Mouse (Mus musculus): ENCODE results near the gene Msantd2. TPM values are rescaled to one million over a fixed set of nuclear protein-coding genes. Genes with fewer than 3 reads are reported as not detected.
A peak's percentile ranks its signal among the peaks of the same experiment; 100 is the strongest.

Gene Msantd2
- polyA plus RNA-seq, 1 experiment from 2014 or later, result 24.9 TPM

- H3K4me2 ChIP-seq (ENCODE audit: low read depth, low read length), result peak overlapping the region; percentile 96
- 41% methylated on average over 4 of the region's 4 CpGs for WGBS
- peaks cover 4% of the 10 kb centered on the region for H3K4me1 ChIP-seq (ENCODE audit: control insufficient read depth, insufficient read depth, low read length)
- no peaks in the 10 kb centered on the region for H3K36me3 ChIP-seq (ENCODE audit: control insufficient read depth, insufficient read depth, low read length)
- no peak for ATAC-seq (ENCODE audit: low read depth)
- peak overlapping the region; percentile 96 for H3K9ac ChIP-seq (ENCODE audit: low read depth, low read length)
- H3K27ac ChIP-seq (replicated peaks; ENCODE audit: low read depth, low read length), result peak overlapping the region; percentile 98
- H3K27me3 ChIP-seq (replicated peaks; ENCODE audit: control insufficient read depth, insufficient read depth, low read length), result no peaks in the 10 kb centered on the region
- no peak for DNase-seq (ENCODE audit: low spot score)
- peak overlapping the region; percentile 99 for H3K4me3 ChIP-seq (ENCODE audit: low read depth, low read length)
- no peaks in the 10 kb centered on the region for H3K9me3 ChIP-seq (ENCODE audit: control insufficient read depth, low read length)
These were observed 1.1 kb upstream of the Msantd2 start for GRCm38 (mm10) chr9:37488041-37488440.

DNA sequence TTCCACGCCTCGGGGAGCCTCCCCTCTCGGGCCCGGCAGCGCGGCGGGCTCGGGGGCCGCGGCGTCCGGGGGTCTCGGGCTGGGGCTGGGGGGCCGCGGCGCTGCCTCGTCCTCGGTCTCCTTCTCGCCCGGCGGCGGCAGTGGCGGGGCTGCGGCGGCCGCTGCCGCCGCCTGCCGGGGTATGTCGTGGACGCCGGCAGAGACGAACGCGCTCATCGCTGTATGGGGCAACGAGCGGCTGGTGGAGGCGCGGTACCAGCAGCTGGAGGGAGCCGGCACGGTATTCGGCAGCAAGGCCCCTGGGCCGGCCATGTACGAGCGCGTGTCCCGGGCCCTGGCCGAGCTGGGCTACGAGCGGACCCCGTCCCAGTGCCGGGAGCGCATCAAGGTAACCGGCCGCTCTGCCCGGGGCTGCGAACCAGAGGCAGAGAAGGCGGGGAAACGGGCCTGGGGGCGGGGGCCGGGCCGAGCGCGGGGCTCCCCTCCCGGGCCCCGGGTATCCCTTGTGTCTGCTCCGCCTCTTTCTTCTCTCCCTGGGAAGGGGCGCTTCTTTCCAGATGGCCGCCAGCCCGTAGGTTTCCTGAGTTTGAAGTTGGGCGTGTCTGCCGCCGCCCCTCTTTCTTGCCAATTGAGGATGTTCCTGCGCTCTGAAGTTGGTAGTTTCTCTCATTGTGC, 464 bp downstream of the Msantd2 start:
- peak overlapping the region; percentile 98 for H3K27ac ChIP-seq (replicated peaks; ENCODE audit: low read depth, low read length)
- H3K9ac ChIP-seq (ENCODE audit: low read depth, low read length), result peak overlapping the region; percentile 96
- WGBS, result 1% methylated on average over 39 of the region's 75 CpGs
- peaks cover 4% of the 10 kb centered on the region for H3K4me1 ChIP-seq (ENCODE audit: control insufficient read depth, insufficient read depth, low read length)
- H3K4me3 ChIP-seq (ENCODE audit: low read depth, low read length), result peak overlapping the region; percentile 99
- ATAC-seq (ENCODE audit: low read depth) (peak; percentile 76), DNase-seq (ENCODE audit: low spot score) (peak; percentile 89)
- H3K36me3 ChIP-seq (ENCODE audit: control insufficient read depth, insufficient read depth, low read length), result 0 out of 2 replicates have a peak, but pooled peaks cover 6% of the 10 kb centered on the region
- H3K9me3 ChIP-seq (ENCODE audit: control insufficient read depth, low read length), result no peaks in the 10 kb centered on the region
- H3K27me3 ChIP-seq (replicated peaks; ENCODE audit: control insufficient read depth, insufficient read depth, low read length), result no peaks in the 10 kb centered on the region
- peak overlapping the region; percentile 96 for H3K4me2 ChIP-seq (ENCODE audit: low read depth, low read length)

DNA sequence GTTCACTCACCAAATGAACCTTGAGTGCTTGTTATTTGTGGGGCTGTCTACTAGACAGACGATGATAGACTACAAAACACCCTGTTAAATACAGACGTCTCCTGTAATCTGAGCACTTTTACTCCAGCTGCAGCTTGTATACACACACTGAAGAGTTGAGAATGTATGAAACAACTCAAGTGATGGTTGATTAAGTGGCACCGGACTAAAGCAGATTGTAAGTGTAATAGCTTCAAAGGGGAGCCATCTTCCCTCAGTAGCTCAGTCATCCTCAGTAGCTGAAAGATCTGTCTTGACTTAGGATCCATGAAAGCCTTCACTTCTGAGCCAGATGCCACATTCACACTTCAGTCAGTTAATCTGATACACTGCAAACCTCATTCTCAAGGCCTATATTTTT, 6.6 kb downstream of the Msantd2 start:
- no peak overlapping the region for H3K27ac ChIP-seq (replicated peaks; ENCODE audit: low read depth, low read length)
- no peak for ATAC-seq (ENCODE audit: low read depth)

GRCm38 (mm10) chr9:37496325-37496724, 7.2 kb downstream of the Msantd2 start:
- 0 out of 2 replicates have a peak, but pooled peaks cover 6% of the 10 kb centered on the region for H3K36me3 ChIP-seq (ENCODE audit: control insufficient read depth, insufficient read depth, low read length)
- no peak overlapping the region for H3K9ac ChIP-seq (ENCODE audit: low read depth, low read length)
- no peak overlapping the region for H3K4me2 ChIP-seq (ENCODE audit: low read depth, low read length)
- H3K9me3 ChIP-seq (ENCODE audit: control insufficient read depth, low read length), result no peaks in the 10 kb centered on the region
- H3K4me1 ChIP-seq (ENCODE audit: control insufficient read depth, insufficient read depth, low read length), result no peaks in the 10 kb centered on the region
- DNase-seq (ENCODE audit: low spot score) (no peak), ATAC-seq (ENCODE audit: low read depth) (no peak)
- no peak overlapping the region for H3K27ac ChIP-seq (replicated peaks; ENCODE audit: low read depth, low read length)
- H3K4me3 ChIP-seq (ENCODE audit: low read depth, low read length), result no peak overlapping the region
- no peaks in the 10 kb centered on the region for H3K27me3 ChIP-seq (replicated peaks; ENCODE audit: control insufficient read depth, insufficient read depth, low read length)

More for the DNA sequence above, 6.6 kb downstream of the Msantd2 start:
- H3K36me3 ChIP-seq (ENCODE audit: control insufficient read depth, insufficient read depth, low read length), result 0 out of 2 replicates have a peak, but pooled peaks cover 6% of the 10 kb centered on the region
- no peak overlapping the region for H3K9ac ChIP-seq (ENCODE audit: low read depth, low read length)
- no peak overlapping the region for H3K4me2 ChIP-seq (ENCODE audit: low read depth, low read length)
- 50% methylated on average over 3 of the region's 3 CpGs for WGBS
- no peaks in the 10 kb centered on the region for H3K9me3 ChIP-seq (ENCODE audit: control insufficient read depth, low read length)
- no peak overlapping the region for H3K4me3 ChIP-seq (ENCODE audit: low read depth, low read length)
- no peaks in the 10 kb centered on the region for H3K27me3 ChIP-seq (replicated peaks; ENCODE audit: control insufficient read depth, insufficient read depth, low read length)
- DNase-seq (ENCODE audit: low spot score), result no peak
- peaks cover under 1% of the 10 kb centered on the region; the same call in 1 of the 2 replicates for H3K4me1 ChIP-seq (ENCODE audit: control insufficient read depth, insufficient read depth, low read length)

- no peak overlapping the region for H3K4me2 ChIP-seq (ENCODE audit: low read depth, low read length)
- H3K27me3 ChIP-seq (replicated peaks; ENCODE audit: control insufficient read depth, insufficient read depth, low read length), result no peaks in the 10 kb centered on the region
- no peak overlapping the region for H3K4me3 ChIP-seq (ENCODE audit: low read depth, low read length)
- no peaks in the 10 kb centered on the region for H3K4me1 ChIP-seq (ENCODE audit: control insufficient read depth, insufficient read depth, low read length)
- WGBS, result 80% methylated on average over 3 of the region's 3 CpGs
- no peak overlapping the region for H3K9ac ChIP-seq (ENCODE audit: low read depth, low read length)
- H3K27ac ChIP-seq (replicated peaks; ENCODE audit: low read depth, low read length), result no peak overlapping the region
- DNase-seq (ENCODE audit: low spot score) (no peak), ATAC-seq (ENCODE audit: low read depth) (no peak)
- no peaks in the 10 kb centered on the region for H3K36me3 ChIP-seq (ENCODE audit: control insufficient read depth, insufficient read depth, low read length)
- H3K9me3 ChIP-seq (ENCODE audit: control insufficient read depth, low read length), result no peaks in the 10 kb centered on the region
These were observed 11.1 kb downstream of the Msantd2 start for GRCm38 (mm10) chr9:37500201-37500600.

DNA sequence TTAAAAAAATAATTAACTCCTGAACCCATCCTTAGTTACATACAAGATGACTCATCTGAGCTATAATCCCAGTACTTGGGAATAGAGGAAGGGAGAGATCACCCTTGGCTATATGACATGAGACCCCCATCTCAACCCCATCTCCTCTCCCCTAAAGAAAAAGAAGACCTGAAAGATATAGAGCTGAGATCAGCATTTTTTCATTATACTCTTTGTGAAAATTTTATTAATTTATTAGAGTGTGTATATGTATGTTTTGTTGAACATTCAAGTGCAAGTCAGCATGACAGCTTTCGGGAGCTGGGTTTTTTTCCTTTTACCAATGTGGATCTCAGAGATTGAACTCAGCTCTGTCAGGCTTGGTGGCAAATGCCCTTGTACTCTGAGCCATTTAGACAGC, 12.1 kb downstream of the Msantd2 start:
- Histone ChIP-seq H3K27ac (replicated peaks; ENCODE audit: low read depth, low read length) (no peak overlapping the region), H3K4me3 (ENCODE audit: low read depth, low read length) (no peak overlapping the region), H3K27me3 (replicated peaks; ENCODE audit: control insufficient read depth, insufficient read depth, low read length) (no peaks in the 10 kb centered on the region), H3K9me3 (ENCODE audit: control insufficient read depth, low read length) (no peaks in the 10 kb centered on the region), H3K4me2 (ENCODE audit: low read depth, low read length) (no peak overlapping the region), H3K36me3 (ENCODE audit: control insufficient read depth, insufficient read depth, low read length) (no peaks in the 10 kb centered on the region), H3K9ac (ENCODE audit: low read depth, low read length) (no peak overlapping the region), H3K4me1 (ENCODE audit: control insufficient read depth, insufficient read depth, low read length) (no peaks in the 10 kb centered on the region)
- WGBS, result 100% methylated on average over 1 of the region's 1 CpGs
- DNase-seq (ENCODE audit: low spot score) (no peak), ATAC-seq (ENCODE audit: low read depth) (no peak)

DNA sequence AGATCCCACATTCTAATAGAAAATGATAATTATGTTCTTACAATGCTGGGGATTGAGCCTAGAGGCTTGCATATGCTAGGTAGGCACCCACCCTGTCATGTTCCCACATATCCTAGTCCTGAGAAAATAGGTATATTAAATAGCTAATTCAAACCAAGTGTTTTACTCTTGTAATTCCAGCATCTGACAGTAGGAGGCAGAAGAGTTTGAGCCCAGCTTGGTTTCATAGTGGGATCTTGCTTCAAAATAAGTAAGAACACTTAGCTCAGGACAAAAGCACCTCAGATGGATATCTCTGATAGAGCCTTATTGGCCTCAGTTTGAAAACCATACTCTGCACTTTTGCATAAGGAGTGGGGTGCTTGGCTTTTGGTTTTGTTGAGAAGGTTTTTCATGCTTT, 15.2 kb downstream of the Msantd2 start:
- Histone ChIP-seq H3K27me3 (replicated peaks; ENCODE audit: control insufficient read depth, insufficient read depth, low read length) (no peaks in the 10 kb centered on the region), H3K4me2 (ENCODE audit: low read depth, low read length) (no peak overlapping the region), H3K36me3 (ENCODE audit: control insufficient read depth, insufficient read depth, low read length) (no peaks in the 10 kb centered on the region), H3K9me3 (ENCODE audit: control insufficient read depth, low read length) (no peaks in the 10 kb centered on the region), H3K27ac (replicated peaks; ENCODE audit: low read depth, low read length) (no peak overlapping the region), H3K9ac (ENCODE audit: low read depth, low read length) (no peak overlapping the region), H3K4me1 (ENCODE audit: control insufficient read depth, insufficient read depth, low read length) (no peaks in the 10 kb centered on the region), H3K4me3 (ENCODE audit: low read depth, low read length) (no peak overlapping the region)
- DNase-seq (ENCODE audit: low spot score), result no peak
- ATAC-seq (ENCODE audit: low read depth), result no peak

GRCm38 (mm10) chr9:37506023-37506422, 16.9 kb downstream of the Msantd2 start:
- no peak overlapping the region for H3K9ac ChIP-seq (ENCODE audit: low read depth, low read length)
- H3K4me1 ChIP-seq (ENCODE audit: control insufficient read depth, insufficient read depth, low read length), result no peaks in the 10 kb centered on the region
- H3K27me3 ChIP-seq (replicated peaks; ENCODE audit: control insufficient read depth, insufficient read depth, low read length), result no peaks in the 10 kb centered on the region
- DNase-seq (ENCODE audit: low spot score) (no peak), ATAC-seq (ENCODE audit: low read depth) (no peak)
- no peak overlapping the region for H3K27ac ChIP-seq (replicated peaks; ENCODE audit: low read depth, low read length)
- no peaks in the 10 kb centered on the region for H3K9me3 ChIP-seq (ENCODE audit: control insufficient read depth, low read length)
- H3K36me3 ChIP-seq (ENCODE audit: control insufficient read depth, insufficient read depth, low read length), result no peaks in the 10 kb centered on the region
- no peak overlapping the region for H3K4me2 ChIP-seq (ENCODE audit: low read depth, low read length)
- whole genome bisulfite sequencing, result 86% methylated on average over 1 of the region's 1 CpGs
- H3K4me3 ChIP-seq (ENCODE audit: low read depth, low read length), result no peak overlapping the region

- 99% methylated on average over 2 of the region's 2 CpGs for WGBS
- no peak overlapping the region for H3K27ac ChIP-seq (replicated peaks; ENCODE audit: low read depth, low read length)
- no peak overlapping the region for H3K9ac ChIP-seq (ENCODE audit: low read depth, low read length)
These were observed 23.0 kb downstream of the Msantd2 start for GRCm38 (mm10) chr9:37512097-37512496.

More at GRCm38 (mm10) chr9:37512097-37512496, 23.0 kb downstream of the Msantd2 start:
- H3K4me1 ChIP-seq (ENCODE audit: control insufficient read depth, insufficient read depth, low read length), result no peaks in the 10 kb centered on the region
- no peaks in the 10 kb centered on the region for H3K27me3 ChIP-seq (replicated peaks; ENCODE audit: control insufficient read depth, insufficient read depth, low read length)
- no peak overlapping the region for H3K4me3 ChIP-seq (ENCODE audit: low read depth, low read length)
- no peaks in the 10 kb centered on the region for H3K36me3 ChIP-seq (ENCODE audit: control insufficient read depth, insufficient read depth, low read length)
- DNase-seq (ENCODE audit: low spot score), result no peak
- ATAC-seq (ENCODE audit: low read depth), result no peak
- no peaks in the 10 kb centered on the region for H3K9me3 ChIP-seq (ENCODE audit: control insufficient read depth, low read length)
- H3K4me2 ChIP-seq (ENCODE audit: low read depth, low read length), result no peak overlapping the region
